ENCODE assay signal across 16 mouse cellular contexts in genomic region chr14:80000110-80000531, GRCm38 (mm10). TPM values are rescaled to one million over a fixed set of nuclear protein-coding genes. Genes with fewer than 3 reads are reported as not detected.
DNase-seq lines count a peak whose midpoint lies in the region; ATAC-seq and TF ChIP-seq lines count a peak whose summit lies in the region.
"Had no signal": no experiment of that assay in that cellular context is flagged by ENCODE, and none has a peak within 500 bp of the region (broad histone marks: within the 10 kb centered on the region; RNA-seq: fewer than 3 reads in every experiment).

No protein-coding gene starts in this region.

- no peak overlapping the region for H3K4me2 ChIP-seq in stomach, postnatal 0 days (replicated peaks; ENCODE audit: low read depth)
- H3K4me2 ChIP-seq: embryonic facial prominence, embryonic 12.5 days; forebrain, embryonic 13.5 days; limb, embryonic 13.5 days had no signal

- H3K4me1 ChIP-seq in stomach, postnatal 0 days (replicated peaks; ENCODE audit: control insufficient read depth, insufficient read depth): no peaks in the 10 kb centered on the region
- no peaks in the 10 kb centered on the region for H3K4me1 ChIP-seq in thymus, adult 2 months (replicated peaks; ENCODE audit: control insufficient read depth, insufficient read depth, low read length)
- H3K4me1 ChIP-seq: embryonic facial prominence, embryonic 12.5 days; limb, embryonic 13.5 days had no signal

- TF ChIP-seq EP300 in stomach, postnatal 0 days (optimal IDR thresholded peaks at IDR 0.05): no peak

- H3K9ac ChIP-seq in stomach, postnatal 0 days (ENCODE audit: low read length): no peak overlapping the region
- H3K9ac ChIP-seq: embryonic facial prominence, embryonic 12.5 days; forebrain, embryonic 13.5 days; limb, embryonic 13.5 days had no signal

- TF ChIP-seq CTCF in stomach, postnatal 0 days (IDR thresholded peaks at IDR 0.05; ENCODE audit: low read depth): no peak
- TF ChIP-seq CTCF in thymus, adult 2 months (IDR thresholded peaks at IDR 0.05; ENCODE audit: borderline replicate concordance, control insufficient read depth, extremely low read depth, insufficient read depth, low read length, poor library complexity): no peak

- H3K4me3 ChIP-seq in stomach, postnatal 0 days (ENCODE audit: low read depth, low read length): no peak overlapping the region
- no peak overlapping the region for H3K4me3 ChIP-seq in thymus, adult 2 months (ENCODE audit: control insufficient read depth, insufficient read depth, low read length)
- H3K4me3 ChIP-seq: embryonic facial prominence, embryonic 12.5 days; forebrain, embryonic 13.5 days; limb, embryonic 13.5 days had no signal

- 38% methylated on average over 8 of the region's 8 CpGs for WGBS in stomach, postnatal 0 days
- WGBS in thymus, adult 2 months: 15% methylated on average over 8 of the region's 8 CpGs

- DNase-seq in embryo, embryonic 11 days: peak; percentile 22
- DNase-seq in embryo, embryonic 9.5 days (ENCODE audit: extremely low spot score): no peak
- DNase-seq in testis, postnatal 14 days (ENCODE audit: low spot score): peak; percentile 4
- DNase-seq in testis, postnatal 10 days (ENCODE audit: low spot score): no peak
- peak; percentile 38 for DNase-seq in kidney, postnatal 14 days
- DNase-seq in stomach, postnatal 0 days (ENCODE audit: low spot score): peak; percentile 44
- no peak for DNase-seq in cerebellum, adult 11 months
- no peak for DNase-seq in thymus, adult 2 months
- DNase-seq: adrenal gland, adult 8-10 months; heart, adult 18-20 months; heart, postnatal 4 days; lung, postnatal 10 days; right cerebral cortex, adult 18-20 months had no signal

- no peaks in the 10 kb centered on the region for H3K36me3 ChIP-seq in stomach, postnatal 0 days (ENCODE audit: control insufficient read depth, insufficient read depth, low read length)
- H3K36me3 ChIP-seq in thymus, adult 2 months (ENCODE audit: control insufficient read depth, insufficient read depth, low read length): no peaks in the 10 kb centered on the region
- H3K36me3 ChIP-seq: embryonic facial prominence, embryonic 12.5 days; limb, embryonic 13.5 days had no signal

- H3K27me3 ChIP-seq in stomach, postnatal 0 days (ENCODE audit: control insufficient read depth, insufficient read depth, low read length): no peaks in the 10 kb centered on the region
- no peaks in the 10 kb centered on the region for H3K27me3 ChIP-seq in thymus, adult 2 months (ENCODE audit: control insufficient read depth, insufficient read depth, low read length)
- H3K27me3 ChIP-seq: embryonic facial prominence, embryonic 12.5 days; forebrain, embryonic 13.5 days; limb, embryonic 13.5 days had no signal

- ATAC-seq in stomach, postnatal 0 days (ENCODE audit: low FRiP score, low TSS enrichment): peak; percentile 54; the same call in 1 of the 2 replicates
- ATAC-seq: forebrain, embryonic 13.5 days had no signal

- no peak for TF ChIP-seq POLR2A in thymus, adult 2 months (IDR thresholded peaks at IDR 0.05; ENCODE audit: control insufficient read depth, extremely low read depth, insufficient read depth, low read length, poor library complexity)

- no peak overlapping the region for H3K27ac ChIP-seq in stomach, postnatal 0 days (replicated peaks)
- H3K27ac ChIP-seq in thymus, adult 2 months (ENCODE audit: control insufficient read depth, insufficient read depth, low read length): no peak overlapping the region
- H3K27ac ChIP-seq: embryonic facial prominence, embryonic 12.5 days; forebrain, embryonic 13.5 days; limb, embryonic 13.5 days had no signal

- H3K9me3 ChIP-seq in stomach, postnatal 0 days (ENCODE audit: control insufficient read depth, low read length): no peaks in the 10 kb centered on the region
- H3K9me3 ChIP-seq: embryonic facial prominence, embryonic 12.5 days; forebrain, embryonic 13.5 days; limb, embryonic 13.5 days had no signal

RNA-seq across cellular contexts. Expression of gene Olfm4, which starts 16.2 kb away (rescaled TPM):
- 82.9 and 94.5 TPM in 2 replicates for polyA plus RNA-seq in stomach, postnatal 0 days (2015; fragmentation: Nextera tagmentation; extraction: Ambion mirVana)
- polyA plus RNA-seq in thymus, adult 2 months (2012; rRNA removed): 1.6 and 2.6 TPM in 2 replicates

Comparison
In these comparisons a context has a peak if more than half of its experiments do, and no peak if none do; other contexts are left out.
1. DNase-seq: peak in embryo, embryonic 11 days (single experiment), testis, postnatal 14 days (single experiment), kidney, postnatal 14 days (single experiment) and stomach, postnatal 0 days (single experiment); none in embryo, embryonic 9.5 days (single experiment), testis, postnatal 10 days (single experiment), cerebellum, adult 11 months (single experiment) and thymus, adult 2 months (single experiment).
2. RNA of gene Olfm4, which starts 16.2 kb away (polyA plus RNA-seq): 82.9 to 94.5 TPM in stomach, postnatal 0 days; 1.6 to 2.6 TPM in thymus, adult 2 months; every median in the first group is over 10 times any median in the second.